Mouse (Mus musculus): ENCODE results near the gene Gm42420.
A peak's percentile ranks its signal among the peaks of the same experiment; 100 is the strongest.

Gm42420 gene

GRCm38 (mm10) chr6:39573791-39574554 lies 11.6 kb upstream of the Gm42420 start, which contains the start of gene Adck2:
Gene Adck2 (plus strand): TSS chr6:39573873.
- peak; percentile 53 for DNase-seq (ENCODE audit: low spot score)

- DNase-seq (ENCODE audit: low spot score), result no peak
Measured at GRCm38 (mm10) chr6:39574555-39574869, 11.0 kb upstream of the Gm42420 start.

- no peak for DNase-seq (ENCODE audit: low spot score)
Measured at GRCm38 (mm10) chr6:39574951-39575350, 10.6 kb upstream of the Gm42420 start.

GRCm38 (mm10) chr6:39579552-39579951 lies 6.0 kb upstream of the Gm42420 start:
- no peak for DNase-seq (ENCODE audit: low spot score)

GRCm38 (mm10) chr6:39580558-39580957 lies 5.0 kb upstream of the Gm42420 start:
- no peak for DNase-seq (ENCODE audit: low spot score)

- no peak for DNase-seq (ENCODE audit: low spot score)
Measured at GRCm38 (mm10) chr6:39581087-39581784, 4.3 kb upstream of the Gm42420 start.

- no peak for DNase-seq (ENCODE audit: low spot score)
Measured at GRCm38 (mm10) chr6:39591481-39591880, 5.9 kb downstream of the Gm42420 start.

GRCm38 (mm10) chr6:39592401-39593214 lies 7.1 kb downstream of the Gm42420 start, which contains the start of gene Ndufb2:
Gene Ndufb2 (plus strand): TSS chr6:39592574.
- DNase-seq (ENCODE audit: low spot score), result peak; percentile 94

- no peak for DNase-seq (ENCODE audit: low spot score)
Measured at GRCm38 (mm10) chr6:39600851-39601250, 15.3 kb downstream of the Gm42420 start.

- DNase-seq (ENCODE audit: low spot score), result no peak
Measured at GRCm38 (mm10) chr6:39601828-39602227, 16.3 kb downstream of the Gm42420 start.

- no peak for DNase-seq (ENCODE audit: low spot score)
Measured at GRCm38 (mm10) chr6:39604565-39604964, 19.0 kb downstream of the Gm42420 start.

- no peak for DNase-seq (ENCODE audit: low spot score)
Measured at GRCm38 (mm10) chr6:39606056-39606455, 20.5 kb downstream of the Gm42420 start.

- DNase-seq (ENCODE audit: low spot score), result no peak
Measured at GRCm38 (mm10) chr6:39606862-39607261, 21.3 kb downstream of the Gm42420 start.

- no peak for DNase-seq (ENCODE audit: low spot score)
Measured at GRCm38 (mm10) chr6:39607365-39607764, 21.8 kb downstream of the Gm42420 start.

- DNase-seq (ENCODE audit: low spot score), result no peak
Measured at GRCm38 (mm10) chr6:39610207-39610606, 24.7 kb downstream of the Gm42420 start.

- DNase-seq (ENCODE audit: low spot score), result no peak
Measured at GRCm38 (mm10) chr6:39611296-39611695, 25.7 kb downstream of the Gm42420 start.

Measured in left cerebral cortex, adult 11 months (tissue).